Mouse (Mus musculus) cerebellum, adult 8-10 months (tissue): ENCODE measurements around the gene Tmem183a.

ENCODE experiments used
- DNase-seq: peaks from one replicate; pipeline ENCODE4 v3.0.0; 2022

Gene Tmem183a

DNA sequence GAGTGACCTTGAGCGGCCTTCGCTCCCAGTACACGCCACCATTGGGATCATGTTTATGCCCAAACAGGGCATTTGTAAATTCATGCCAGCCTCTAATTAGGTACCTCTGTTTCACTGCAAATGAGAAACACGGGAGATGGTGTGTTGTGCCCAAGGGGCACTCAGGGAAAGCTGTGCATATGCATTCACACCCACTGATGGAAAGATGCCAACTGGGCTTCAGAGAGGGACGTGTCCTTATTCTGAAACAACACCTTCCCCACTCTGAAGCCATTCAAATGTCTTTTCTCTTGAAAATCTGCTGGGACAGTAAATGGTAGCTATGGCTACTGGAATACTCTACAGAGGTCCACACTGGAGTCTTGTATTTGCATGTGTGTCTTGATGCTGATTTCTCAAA, 43.5 kb downstream of the Tmem183a start:
- DNase-seq = no peak

DNA sequence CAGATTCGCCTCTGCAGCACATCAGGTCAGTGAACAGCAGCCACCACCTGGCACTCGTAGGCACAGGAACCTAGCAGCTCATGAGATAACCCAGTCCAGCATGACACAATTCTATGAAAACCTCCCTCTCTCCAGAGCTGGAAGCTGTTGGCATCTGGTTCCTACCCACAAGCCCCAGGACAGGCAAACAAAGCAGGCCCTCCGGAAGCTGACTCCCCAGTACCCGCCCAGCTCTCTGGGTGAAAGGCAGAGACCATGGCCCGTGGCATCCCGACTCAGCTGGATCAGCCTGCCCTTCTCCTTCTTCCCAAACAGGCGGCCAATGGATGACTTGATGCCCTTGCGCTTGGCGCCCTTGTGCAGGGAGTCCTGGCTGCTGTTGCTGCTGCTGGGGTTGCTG, 45.4 kb downstream of the Tmem183a start:
- DNase-seq = no peak

DNA sequence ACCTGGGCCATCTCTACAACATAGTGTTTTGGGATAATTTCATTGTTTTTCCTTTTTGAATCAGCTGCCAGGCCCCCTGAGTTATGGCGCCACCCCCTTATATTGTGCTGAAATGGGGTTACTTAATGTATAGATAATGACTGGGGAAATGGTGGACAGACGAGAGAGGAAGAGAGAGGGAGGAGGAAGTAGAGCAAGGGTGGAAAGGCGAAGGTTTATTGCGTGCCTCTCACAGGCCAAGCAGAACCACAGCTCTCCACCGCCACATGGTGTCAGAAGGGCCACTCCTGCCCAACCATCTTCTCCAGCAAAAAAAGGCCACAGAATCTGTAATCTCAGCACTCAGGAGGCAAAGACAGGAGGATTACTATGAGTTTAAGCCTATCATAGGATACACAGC, 46.6 kb downstream of the Tmem183a start:
- no peak for DNase-seq

DNA sequence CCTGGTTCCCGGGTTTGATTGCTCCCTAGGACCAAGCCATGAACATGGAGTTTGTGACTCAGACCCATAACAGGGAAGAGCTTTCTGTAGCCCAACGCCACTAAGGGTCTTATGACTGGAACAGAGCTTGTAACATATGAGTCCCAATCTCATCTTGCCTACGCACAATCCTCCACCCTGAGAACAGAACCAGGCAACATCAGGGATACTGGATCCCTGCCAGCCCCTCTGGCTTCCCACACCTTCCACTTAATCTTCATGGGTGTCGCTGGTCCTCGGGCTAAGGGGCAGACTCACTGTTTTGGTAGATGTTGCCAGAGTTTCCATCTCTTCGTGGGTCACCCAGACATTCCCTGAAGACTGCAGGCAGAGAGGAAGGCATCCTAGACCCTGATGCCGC, 50.0 kb downstream of the Tmem183a start:
- DNase-seq = no peak

GRCm38 (mm10) chr1:134310729-134311128, 51.0 kb downstream of the Tmem183a start:
- DNase-seq = no peak

DNA sequence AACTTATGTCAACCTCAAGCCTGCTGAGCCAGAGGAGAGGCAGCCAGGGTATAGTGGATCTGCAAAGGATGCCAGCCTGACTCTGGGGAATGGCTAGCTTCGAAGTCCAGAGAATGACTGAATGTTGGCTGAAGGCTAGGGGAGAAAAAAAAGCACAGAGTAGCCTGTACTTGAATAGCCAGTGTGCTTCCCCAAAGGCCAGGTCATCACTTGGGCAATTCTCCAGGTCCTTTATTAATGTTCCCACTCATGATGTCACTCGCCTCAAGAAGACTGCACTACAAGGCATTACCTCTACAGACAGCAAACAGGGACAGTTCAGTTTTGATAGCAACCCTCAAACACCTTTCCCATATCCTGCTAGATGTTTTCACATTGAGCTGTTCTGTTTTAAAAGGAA, 51.5 kb downstream of the Tmem183a start:
- no peak for DNase-seq

- DNase-seq = no peak
These were observed 54.4 kb downstream of the Tmem183a start for GRCm38 (mm10) chr1:134307409-134307808.

- no peak for DNase-seq
These were observed 56.8 kb downstream of the Tmem183a start for GRCm38 (mm10) chr1:134304940-134305339.

GRCm38 (mm10) chr1:134302568-134303238, 59.1 kb downstream of the Tmem183a start:
- no peak for DNase-seq

DNA sequence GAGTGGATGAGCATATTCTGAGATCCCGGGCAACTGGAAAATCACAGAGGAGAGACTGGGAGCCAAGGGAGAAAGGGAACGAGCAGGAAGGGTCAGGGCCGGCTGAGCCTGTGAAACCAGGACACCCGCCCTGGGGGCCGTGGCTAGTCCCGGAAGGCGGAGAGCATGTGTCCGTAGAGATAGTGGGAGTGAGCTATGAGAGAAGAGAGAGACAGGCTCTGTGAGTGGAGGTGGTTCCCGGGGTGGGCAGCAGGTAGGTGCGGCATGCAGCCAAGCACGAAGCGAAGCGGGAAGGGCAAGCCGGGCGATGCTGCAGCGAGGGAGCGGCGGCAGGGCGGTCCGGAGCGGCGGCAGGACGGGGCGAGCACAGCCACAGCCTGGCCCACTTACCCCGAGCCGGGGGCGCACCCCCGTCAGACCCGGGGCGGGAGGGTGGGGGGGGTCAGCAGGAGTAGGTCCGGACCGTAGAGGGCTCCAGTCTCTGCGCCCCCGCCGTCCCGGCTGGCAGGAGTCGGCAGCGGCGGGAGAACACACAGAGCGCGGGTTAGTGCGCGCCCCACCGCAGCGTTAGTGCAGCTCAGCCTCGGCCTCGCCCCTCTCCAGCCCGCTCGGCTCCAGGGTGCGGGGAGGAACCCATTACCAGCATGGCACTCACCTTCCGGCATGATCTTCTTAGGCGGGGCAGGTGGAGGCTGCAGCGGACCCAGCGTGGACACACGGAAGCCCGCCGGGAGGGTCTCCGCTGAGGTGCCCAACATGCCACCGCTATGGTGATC, 63.0 kb downstream of the Tmem183a start:
- DNase-seq = peak; percentile 59

GRCm38 (mm10) chr1:134297265-134297664, 64.5 kb downstream of the Tmem183a start:
- peak; percentile 90 for DNase-seq
